In the genomic region with DNA sequence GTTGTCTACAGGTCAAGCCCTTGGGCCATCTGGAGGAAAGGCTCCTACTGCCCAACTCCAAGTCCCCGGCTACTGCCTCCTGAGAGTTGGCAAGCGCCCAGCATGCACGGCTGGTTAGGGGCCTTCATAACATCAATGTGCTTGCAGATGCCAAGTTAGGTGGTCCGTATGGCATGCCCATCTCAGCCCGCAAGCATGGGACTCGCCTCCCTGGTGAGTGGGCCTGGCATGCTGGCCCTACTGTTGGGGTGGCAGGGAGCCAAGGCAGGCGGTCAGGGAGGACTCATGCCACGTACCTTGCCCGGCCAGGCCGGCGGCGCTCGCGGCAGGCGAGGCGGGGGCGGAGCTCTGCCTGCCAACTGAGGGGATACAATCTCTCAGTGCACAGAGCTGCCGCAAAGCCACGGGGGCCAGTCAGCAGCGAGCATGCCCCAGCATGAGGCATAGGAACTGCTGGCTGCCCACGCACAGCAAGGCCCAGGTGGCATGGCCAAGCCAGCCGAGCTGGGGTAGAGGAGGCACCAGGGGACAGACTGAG, we compare ENCODE assay signal across 11 mouse cellular contexts. TPM values are rescaled to one million over a fixed set of nuclear protein-coding genes. Genes with fewer than 3 reads are reported as not detected.
DNase-seq lines count a peak whose midpoint lies in the region; ATAC-seq and TF ChIP-seq lines count a peak whose summit lies in the region.
"Had no signal": no experiment of that assay in that cellular context is flagged by ENCODE, and none has a peak within 500 bp of the region (broad histone marks: within the 10 kb centered on the region; RNA-seq: fewer than 3 reads in every experiment).

No protein-coding gene starts in this region.

- peaks cover 81% of the 10 kb centered on the region for H3K36me3 ChIP-seq in embryonic facial prominence, embryonic 15.5 days
- H3K36me3 ChIP-seq in embryonic facial prominence, embryonic 10.5 days (replicated peaks), result peaks cover 94% of the 10 kb centered on the region
- peaks cover 29% of the 10 kb centered on the region for H3K36me3 ChIP-seq in thymus, adult 2 months (ENCODE audit: control insufficient read depth, insufficient read depth, low read length)

- H3K4me3 ChIP-seq in embryonic facial prominence, embryonic 15.5 days (replicated peaks), result no peak overlapping the region
- no peak overlapping the region for H3K4me3 ChIP-seq in embryonic facial prominence, embryonic 10.5 days
- no peak overlapping the region for H3K4me3 ChIP-seq in layer of hippocampus, adult 2 months
- H3K4me3 ChIP-seq in thymus, adult 2 months (ENCODE audit: control insufficient read depth, insufficient read depth, low read length), result no peak overlapping the region
- H3K4me3 ChIP-seq: embryonic facial prominence, embryonic 13.5 days had no signal

- H3K4me2 ChIP-seq in embryonic facial prominence, embryonic 15.5 days (replicated peaks), result no peak overlapping the region
- H3K4me2 ChIP-seq: embryonic facial prominence, embryonic 13.5 days had no signal

- no peak for DNase-seq in embryonic facial prominence, embryonic 10.5 days (ENCODE audit: low spot score)
- no peak for DNase-seq in layer of hippocampus, adult 2 months (ENCODE audit: low spot score in 2 of 2)
- DNase-seq in layer of hippocampus, adult 9-10 months (ENCODE audit: low spot score), result no peak
- DNase-seq in cerebellum, adult 11 months, result peak; percentile 89
- DNase-seq in heart, postnatal 10 days, result peak; percentile 63 to 64
- no peak for DNase-seq in thymus, adult 2 months
- DNase-seq: liver had no signal

- intact Hi-C loops in heart, postnatal 10 days (cut with DNase I), result no loop called here

- 87% methylated on average over 22 of the region's 22 CpGs for WGBS in embryonic facial prominence, embryonic 15.5 days
- WGBS in embryonic facial prominence, embryonic 10.5 days, result 95% methylated on average over 22 of the region's 22 CpGs
- 97% methylated on average over 22 of the region's 22 CpGs for whole genome bisulfite sequencing in thymus, adult 2 months

- no peak for TF ChIP-seq CTCF in layer of hippocampus, adult 2 months (conservative IDR thresholded peaks at IDR 0.05)
- no peak for TF ChIP-seq CTCF in thymus, adult 2 months (IDR thresholded peaks at IDR 0.05; ENCODE audit: borderline replicate concordance, control insufficient read depth, extremely low read depth, insufficient read depth, low read length, poor library complexity)

- H3K9ac ChIP-seq in embryonic facial prominence, embryonic 15.5 days, result no peak overlapping the region
- H3K9ac ChIP-seq: embryonic facial prominence, embryonic 13.5 days had no signal

- H3K4me1 ChIP-seq in embryonic facial prominence, embryonic 15.5 days, result no peaks in the 10 kb centered on the region
- H3K4me1 ChIP-seq in embryonic facial prominence, embryonic 10.5 days, result no peaks in the 10 kb centered on the region
- H3K4me1 ChIP-seq in thymus, adult 2 months (replicated peaks; ENCODE audit: control insufficient read depth, insufficient read depth, low read length), result no peaks in the 10 kb centered on the region
- H3K4me1 ChIP-seq: embryonic facial prominence, embryonic 13.5 days had no signal

- ATAC-seq in embryonic facial prominence, embryonic 15.5 days (ENCODE audit: insufficient number of reproducible peaks, low FRiP score, low TSS enrichment, low read depth), result 0 out of 2 replicates have a peak, but pooled peaks have one; percentile 17
- no peak for ATAC-seq in granulocyte monocyte progenitor cell, adult 5-6 weeks (replicated peaks; ENCODE audit: poor library complexity, severe bottlenecking)

- TF ChIP-seq POLR2A in thymus, adult 2 months (IDR thresholded peaks at IDR 0.05; ENCODE audit: control insufficient read depth, extremely low read depth, insufficient read depth, low read length, poor library complexity), result no peak

- H3K27ac ChIP-seq in embryonic facial prominence, embryonic 15.5 days (replicated peaks), result no peak overlapping the region
- H3K27ac ChIP-seq in embryonic facial prominence, embryonic 10.5 days (replicated peaks), result no peak overlapping the region
- peak overlapping the region; percentile 36; the same call in 1 of the 2 replicates for H3K27ac ChIP-seq in layer of hippocampus, adult 2 months
- H3K27ac ChIP-seq in thymus, adult 2 months (ENCODE audit: control insufficient read depth, insufficient read depth, low read length), result no peak overlapping the region
- H3K27ac ChIP-seq: embryonic facial prominence, embryonic 13.5 days; kidney, postnatal 0 days had no signal

- no peaks in the 10 kb centered on the region for H3K27me3 ChIP-seq in embryonic facial prominence, embryonic 15.5 days
- H3K27me3 ChIP-seq in embryonic facial prominence, embryonic 10.5 days (replicated peaks; ENCODE audit: low read depth, poor library complexity, severe bottlenecking), result no peaks in the 10 kb centered on the region
- H3K27me3 ChIP-seq in thymus, adult 2 months (ENCODE audit: control insufficient read depth, insufficient read depth, low read length), result no peaks in the 10 kb centered on the region
- H3K27me3 ChIP-seq: embryonic facial prominence, embryonic 13.5 days had no signal

- H3K9me3 ChIP-seq in embryonic facial prominence, embryonic 15.5 days (replicated peaks), result no peaks in the 10 kb centered on the region
- H3K9me3 ChIP-seq in embryonic facial prominence, embryonic 10.5 days, result no peaks in the 10 kb centered on the region
- H3K9me3 ChIP-seq: embryonic facial prominence, embryonic 13.5 days had no signal

RNA-seq across cellular contexts. Expression of a gene that starts 23.1 kb away (rescaled TPM):
- polyA plus RNA-seq in embryonic facial prominence, embryonic 15.5 days (2015; fragmentation: Nextera tagmentation; extraction: Ambion mirVana), result 35.1 and 38.8 TPM in 2 replicates
- 24.4 and 25.6 TPM in 2 replicates for polyA plus RNA-seq in embryonic facial prominence, embryonic 10.5 days (2016; fragmentation: Nextera tagmentation; extraction: Ambion mirVana)
- total RNA-seq in layer of hippocampus, adult 2 months (2021), result 10 to 100 TPM; 20.4 to 20.9 TPM
- 10 to 100 TPM; 15.5 to 18.3 TPM for total RNA-seq in heart, postnatal 10 days (2021)
- total RNA-seq in granulocyte monocyte progenitor cell, adult 5-6 weeks (2014; fragmentation: Nextera tagmentation), result 24.5 and 27.8 TPM in 2 replicates
- total RNA-seq in granulocyte monocyte progenitor cell, adult 5-6 weeks (2017), result 6.2 and 7.2 TPM in 2 replicates
- 42.2 and 46.2 TPM in 2 replicates for polyA plus RNA-seq in thymus, adult 2 months (2012; rRNA removed)

RNA-seq across cellular contexts. Expression of a gene that starts 36.4 kb away (rescaled TPM):
- 54.3 and 56.3 TPM in 2 replicates for polyA plus RNA-seq in embryonic facial prominence, embryonic 15.5 days (2015; fragmentation: Nextera tagmentation; extraction: Ambion mirVana)
- 43.9 and 50.6 TPM in 2 replicates for polyA plus RNA-seq in embryonic facial prominence, embryonic 10.5 days (2016; fragmentation: Nextera tagmentation; extraction: Ambion mirVana)
- total RNA-seq in layer of hippocampus, adult 2 months (2021), result 100 to 1,000 TPM; 216 to 229 TPM
- 10 to 100 TPM; 48.5 to 59.8 TPM for total RNA-seq in heart, postnatal 10 days (2021)
- total RNA-seq in granulocyte monocyte progenitor cell, adult 5-6 weeks (2014; fragmentation: Nextera tagmentation), result 28.0 and 35.2 TPM in 2 replicates
- 50.3 and 65.9 TPM in 2 replicates for total RNA-seq in granulocyte monocyte progenitor cell, adult 5-6 weeks (2017)
- 36.4 and 42.3 TPM in 2 replicates for polyA plus RNA-seq in thymus, adult 2 months (2012; rRNA removed)

RNA-seq across cellular contexts. Expression of a gene that starts 50.1 kb away (rescaled TPM):
- 38.6 and 40.1 TPM in 2 replicates for polyA plus RNA-seq in embryonic facial prominence, embryonic 15.5 days (2015; fragmentation: Nextera tagmentation; extraction: Ambion mirVana)
- polyA plus RNA-seq in embryonic facial prominence, embryonic 10.5 days (2016; fragmentation: Nextera tagmentation; extraction: Ambion mirVana), result 34.2 and 36.3 TPM in 2 replicates
- 100 to 1,000 TPM; 189 to 206 TPM for total RNA-seq in layer of hippocampus, adult 2 months (2021)
- 10 to 100 TPM; 68.7 to 71.7 TPM for total RNA-seq in heart, postnatal 10 days (2021)
- total RNA-seq in granulocyte monocyte progenitor cell, adult 5-6 weeks (2014; fragmentation: Nextera tagmentation), result 47.5 and 51.8 TPM in 2 replicates
- total RNA-seq in granulocyte monocyte progenitor cell, adult 5-6 weeks (2017), result 21.1 and 23.2 TPM in 2 replicates
- polyA plus RNA-seq in thymus, adult 2 months (2012; rRNA removed), result 296 and 301 TPM in 2 replicates

RNA-seq across cellular contexts. Expression of a gene that starts 54.6 kb away (rescaled TPM):
- polyA plus RNA-seq in embryonic facial prominence, embryonic 15.5 days (2015; fragmentation: Nextera tagmentation; extraction: Ambion mirVana), result 166 and 171 TPM in 2 replicates
- 253 and 263 TPM in 2 replicates for polyA plus RNA-seq in embryonic facial prominence, embryonic 10.5 days (2016; fragmentation: Nextera tagmentation; extraction: Ambion mirVana)
- 10 to 100 TPM; 53.4 to 56.9 TPM for total RNA-seq in layer of hippocampus, adult 2 months (2021)
- total RNA-seq in heart, postnatal 10 days (2021), result 10 to 100 TPM; 83.7 to 91.9 TPM
- total RNA-seq in granulocyte monocyte progenitor cell, adult 5-6 weeks (2014; fragmentation: Nextera tagmentation), result 193 and 202 TPM in 2 replicates
- 130 and 186 TPM in 2 replicates for total RNA-seq in granulocyte monocyte progenitor cell, adult 5-6 weeks (2017)
- 33.5 and 39.5 TPM in 2 replicates for polyA plus RNA-seq in thymus, adult 2 months (2012; rRNA removed)

Comparison
In these comparisons a context has a peak if more than half of its experiments do, and no peak if none do; other contexts are left out.
1. DNase-seq: peak in cerebellum, adult 11 months (single experiment) and heart, postnatal 10 days (2 of 2); none in embryonic facial prominence, embryonic 10.5 days (single experiment), layer of hippocampus, adult 2 months (0 of 2), layer of hippocampus, adult 9-10 months (single experiment) and thymus, adult 2 months (single experiment).